Mouse (Mus musculus) brain, embryonic 14.5 days (tissue): ENCODE measurements around the gene Rnf41.

Source experiments
- CTCF ChIP-seq: fragments of 200-500 bp; IDR thresholded peaks from 2 replicates; pipeline ENCODE4 v1.5.1; 2012; ENCODE audit warnings: inconsistent platforms, mild to moderate bottlenecking, moderate library complexity, borderline replicate concordance; ENCODE audit not compliant: insufficient read depth, insufficient read length; ENCODE audit errors: extremely low read depth
- POLR2A ChIP-seq: fragments of 200-500 bp; IDR thresholded peaks from 2 replicates; pipeline ENCODE4 v1.6.1; 2012; ENCODE audit warnings: mild to moderate bottlenecking, inconsistent platforms, borderline replicate concordance; ENCODE audit not compliant: poor library complexity, insufficient read depth, insufficient read length, severe bottlenecking; ENCODE audit errors: extremely low read depth

GRCm38 (mm10) chr10:128413076-128413475 is 1.6 kb downstream of the Rnf41 start:
- TF ChIP-seq CTCF (no peak), POLR2A (no peak)
